Mouse (Mus musculus) heart, adult 8-10 months (tissue): ENCODE data around the gene Cep250. TPM values are rescaled to one million over a fixed set of nuclear protein-coding genes. Genes with fewer than 3 reads are reported as not detected.

ENCODE experiments used
- DNase-seq: peaks from one replicate; pipeline ENCODE4 v3.0.0; 2022; ENCODE audit warnings: low spot score
- total RNA-seq, 4 experiments: library from RNA; stranded (reverse); gene quantifications; 2 replicates each; pipeline ENCODE4 v1.2.4; 2022

Cep250 gene
- total RNA-seq, 4 experiments from 2014 or later: 4.1 to 8.8 (median 6.0) TPM

DNA sequence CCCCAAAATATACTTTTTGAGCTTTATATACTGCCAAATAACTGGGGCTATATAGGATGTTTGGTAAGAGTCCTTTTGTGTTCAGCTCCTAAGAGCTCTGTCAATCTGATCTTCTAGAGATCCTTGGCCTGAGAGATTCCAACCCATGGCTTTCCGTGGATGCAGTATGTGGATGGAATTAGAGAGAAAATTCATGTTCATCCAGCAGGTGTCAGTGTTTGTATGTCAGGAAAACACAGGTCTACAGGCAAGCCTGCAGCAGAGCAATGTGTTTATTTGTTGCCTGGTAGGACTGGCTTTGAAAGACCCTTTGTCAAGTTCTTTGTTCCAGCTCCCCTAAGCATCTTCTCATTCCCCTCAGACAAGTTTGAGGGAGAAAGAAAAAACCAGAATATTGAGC is 6.7 kb downstream of the Cep250 start:
- DNase-seq: no peak

DNA sequence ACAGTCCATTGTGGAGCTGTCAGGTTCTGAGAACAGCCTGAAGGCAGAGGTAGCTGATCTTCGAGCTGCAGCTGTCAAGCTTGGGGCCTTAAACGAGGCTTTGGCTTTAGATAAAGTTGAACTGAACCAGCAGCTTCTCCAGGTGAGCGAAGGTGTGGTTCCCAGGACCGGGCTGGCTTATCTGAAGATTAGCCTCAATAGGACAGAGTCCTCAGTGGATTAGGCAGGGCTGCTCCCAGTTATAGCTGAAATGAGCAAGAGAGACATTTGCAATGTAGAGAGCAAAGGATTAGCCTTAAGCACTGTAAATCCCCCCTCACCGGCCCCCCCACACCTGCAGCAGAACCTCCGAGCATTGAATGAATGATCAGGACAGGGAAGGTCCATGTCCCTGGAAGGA is 17.1 kb downstream of the Cep250 start:
- no peak for DNase-seq

DNA sequence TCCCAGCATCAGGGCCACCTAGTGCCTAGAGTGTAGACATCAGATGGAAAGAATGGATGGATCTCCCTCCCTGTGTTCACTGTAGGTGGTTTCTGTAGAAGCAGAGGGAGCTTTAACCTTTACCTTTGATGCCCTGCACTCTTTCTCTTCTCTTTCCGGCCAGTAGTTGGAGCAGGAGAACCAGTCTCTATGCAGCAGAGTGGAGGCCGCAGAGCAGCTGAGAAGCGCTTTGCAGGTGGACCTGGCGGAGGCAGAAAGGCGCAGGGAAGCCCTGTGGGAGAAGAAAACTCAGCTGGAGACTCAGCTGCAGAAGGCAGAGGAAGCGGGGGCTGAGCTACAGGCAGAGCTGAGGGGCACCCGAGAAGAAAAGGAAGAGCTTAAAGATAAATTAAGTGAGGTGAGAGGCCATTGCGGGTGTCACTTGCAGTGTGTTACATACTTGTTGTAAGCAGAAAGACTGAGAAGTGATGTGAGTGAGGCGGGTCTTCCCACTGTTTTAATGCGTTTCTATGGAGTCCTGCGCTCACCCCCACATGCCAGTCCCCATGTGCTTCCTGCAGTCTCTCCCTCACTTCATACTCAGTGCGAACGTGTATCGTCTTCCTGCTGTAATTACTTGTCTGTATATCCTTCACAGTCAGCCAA is 18.0 kb downstream of the Cep250 start:
- DNase-seq: no peak

DNA sequence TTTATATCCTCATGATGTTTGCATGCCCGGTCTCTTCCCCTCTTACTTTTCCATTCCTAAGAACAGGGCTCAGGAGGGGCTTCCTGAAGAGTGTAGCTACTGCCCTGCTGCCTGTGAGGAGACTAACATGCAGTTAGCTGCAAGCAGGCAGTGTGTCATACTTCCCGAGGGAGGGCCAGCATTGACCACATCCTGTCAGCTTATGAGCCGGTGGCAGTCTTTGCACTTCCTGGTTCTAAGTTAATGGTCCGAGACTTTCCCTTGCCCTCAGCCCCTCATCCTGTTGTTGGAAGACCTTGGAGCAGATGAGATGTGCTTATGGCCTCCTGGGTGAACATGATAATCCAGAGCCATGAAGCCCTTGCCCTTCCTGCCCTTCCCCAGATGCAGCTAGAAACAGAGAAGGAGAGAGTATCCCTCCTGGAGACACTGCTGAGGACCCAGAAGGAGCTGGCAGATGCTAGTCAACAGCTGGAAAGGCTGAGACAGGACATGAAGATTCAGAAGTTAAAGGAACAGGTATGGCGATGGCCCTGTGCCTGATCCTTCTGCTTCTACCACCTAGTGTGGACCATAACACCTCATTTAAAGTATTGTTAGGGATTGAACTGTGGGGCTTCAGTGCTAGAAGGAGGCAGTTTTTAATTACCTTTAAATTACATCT is 23.2 kb downstream of the Cep250 start:
- peak; percentile 65 for DNase-seq

DNA sequence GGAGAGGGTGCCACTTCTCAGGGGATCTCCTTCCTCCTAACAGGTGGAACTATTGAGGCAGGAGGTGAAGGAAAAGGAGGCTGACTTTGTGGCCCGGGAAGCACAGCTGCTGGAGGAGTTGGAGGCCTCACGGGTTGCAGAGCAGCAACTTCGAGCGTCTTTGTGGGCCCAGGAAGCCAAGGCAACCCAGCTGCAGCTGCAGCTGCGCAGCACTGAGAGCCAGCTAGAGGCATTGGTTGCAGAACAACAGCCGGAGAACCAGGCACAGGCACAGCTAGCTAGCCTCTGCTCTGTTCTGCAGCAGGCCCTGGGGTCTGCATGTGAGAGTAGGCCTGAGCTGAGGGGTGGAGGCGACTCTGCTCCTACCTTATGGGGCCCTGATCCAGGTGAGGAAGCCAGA is 29.5 kb downstream of the Cep250 start:
- DNase-seq: no peak

DNA sequence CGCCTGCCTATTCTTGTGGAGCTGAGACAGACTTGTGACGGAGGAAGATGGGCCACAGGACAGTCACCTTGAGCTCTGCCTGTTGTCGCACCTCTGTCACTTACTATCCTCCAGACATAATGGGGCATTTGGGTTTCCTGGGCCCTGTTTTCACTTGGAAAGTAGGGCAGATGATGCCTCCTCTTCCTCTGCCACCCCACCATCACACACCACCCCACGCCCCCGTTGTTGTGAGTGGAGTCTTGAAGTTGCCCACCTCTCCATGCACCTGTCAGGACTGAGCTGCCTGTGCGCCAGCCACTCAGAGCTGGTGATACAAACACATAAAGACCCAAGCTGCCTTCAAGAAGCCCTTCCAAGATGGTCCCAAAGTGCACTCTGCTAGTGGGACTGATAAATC is 30.9 kb downstream of the Cep250 start:
- DNase-seq: no peak

DNA sequence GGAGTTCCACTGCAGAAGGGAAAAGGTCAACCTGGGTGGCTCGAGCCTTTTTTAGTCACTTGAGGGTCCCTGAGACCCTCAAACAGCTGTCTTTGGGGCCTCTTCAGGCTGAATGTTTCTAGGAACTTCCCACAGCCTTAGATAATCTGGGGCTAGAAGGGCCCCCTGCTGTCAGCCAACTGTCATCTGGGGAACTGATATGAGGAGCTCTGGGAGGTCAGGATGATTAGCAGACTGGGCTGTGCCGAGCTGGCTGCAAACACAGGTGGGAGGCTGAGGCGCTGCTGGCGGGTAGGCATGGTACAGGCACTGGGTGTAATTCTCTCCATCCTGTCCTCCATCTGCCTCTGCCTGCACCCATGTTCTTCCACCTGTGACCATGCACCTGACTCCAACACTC is 32.8 kb downstream of the Cep250 start:
- no peak for DNase-seq

DNA sequence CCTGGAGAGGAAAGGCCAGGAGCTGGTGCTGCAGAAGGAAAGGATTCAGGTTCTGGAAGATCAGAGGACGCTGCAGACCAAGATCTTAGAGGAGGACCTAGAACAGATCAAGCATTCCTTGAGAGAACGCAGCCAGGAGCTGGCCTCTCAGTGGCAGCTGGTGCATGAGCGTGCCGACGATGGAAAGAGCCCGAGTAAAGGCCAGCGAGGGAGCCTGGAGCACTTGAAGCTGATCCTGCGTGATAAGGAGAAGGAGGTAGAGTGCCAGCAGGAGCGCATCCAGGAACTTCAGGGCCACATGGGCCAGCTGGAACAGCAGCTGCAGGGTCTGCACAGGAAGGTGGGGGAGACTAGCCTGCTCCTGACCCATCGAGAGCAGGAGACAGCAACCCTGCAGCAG is 34.9 kb downstream of the Cep250 start:
- DNase-seq: no peak

DNA sequence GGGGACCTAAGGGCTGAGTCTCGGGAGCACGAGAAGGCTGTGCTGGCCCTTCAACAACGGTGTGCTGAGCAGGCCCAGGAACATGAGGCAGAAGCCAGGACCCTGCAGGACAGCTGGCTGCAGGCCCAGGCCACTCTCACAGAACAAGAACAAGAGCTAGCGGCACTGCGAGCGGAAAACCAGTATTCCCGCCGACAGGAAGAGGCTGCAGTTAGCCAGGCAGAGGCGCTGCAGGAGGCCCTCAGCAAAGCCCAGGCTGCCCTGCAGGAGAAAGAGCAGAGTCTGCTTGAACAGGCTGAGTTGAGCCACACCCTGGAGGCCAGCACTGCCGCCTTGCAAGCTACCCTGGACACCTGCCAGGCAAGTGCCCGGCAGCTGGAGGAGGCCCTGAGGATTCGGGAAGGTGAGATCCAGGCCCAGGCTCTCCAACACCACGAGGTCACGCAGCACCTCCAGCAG is 35.6 kb downstream of the Cep250 start:
- peak; percentile 21 for DNase-seq

DNA sequence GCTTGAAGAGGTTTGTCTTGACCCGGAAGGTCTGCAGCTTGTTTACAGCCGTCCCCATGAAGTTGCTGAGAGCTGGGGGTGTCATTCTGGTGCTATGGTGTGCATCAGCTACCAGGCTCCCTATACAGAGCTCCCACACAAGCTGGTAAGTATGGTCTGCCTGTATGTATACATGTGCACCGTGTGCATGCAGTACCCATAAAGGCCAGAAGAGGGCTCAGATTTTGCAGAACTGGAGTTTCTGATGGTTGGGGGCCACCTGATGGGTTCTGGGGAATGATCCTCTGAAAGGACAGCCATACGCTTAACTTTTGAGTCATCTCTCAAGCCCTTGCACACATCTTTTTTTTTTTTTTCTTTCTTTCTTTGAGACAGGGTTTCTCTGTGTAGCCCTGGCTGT is 49.1 kb downstream of the Cep250 start:
- no peak for DNase-seq

DNA sequence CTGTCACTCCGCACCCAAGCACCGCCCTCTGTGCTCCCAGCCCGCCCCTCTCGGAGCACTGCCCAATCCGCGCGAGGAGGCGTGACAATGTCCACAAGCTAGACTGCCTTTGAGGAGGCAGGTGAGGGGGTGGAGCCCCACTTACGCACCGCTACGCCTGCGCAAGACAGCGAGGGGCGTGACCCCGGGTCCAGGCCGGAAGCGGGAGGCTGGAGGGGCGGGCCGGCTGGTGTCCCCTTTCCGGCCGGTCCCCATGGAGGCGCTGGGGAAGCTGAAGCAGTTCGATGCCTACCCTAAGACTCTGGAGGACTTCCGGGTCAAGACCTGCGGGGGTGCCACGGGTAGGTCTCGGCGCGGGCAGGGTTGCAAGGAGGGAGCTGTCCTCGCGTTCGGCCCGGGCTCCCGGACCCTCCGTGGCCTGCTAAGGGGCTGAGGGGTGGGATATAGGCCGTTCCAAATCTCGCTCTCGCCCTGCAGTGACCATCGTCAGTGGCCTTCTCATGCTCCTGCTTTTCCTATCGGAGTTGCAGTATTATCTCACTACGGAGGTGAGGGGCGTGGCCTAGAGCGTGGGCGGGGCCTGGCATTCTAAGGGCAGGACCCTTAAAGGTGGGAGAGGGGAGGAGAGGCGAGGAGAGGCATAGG is 51.8 kb downstream of the Cep250 start, which contains the start of the genes 6430550D23Rik and Ergic3:
6430550D23Rik (minus strand) TSS at position 90 of the 645 bp plus-strand sequence.
Ergic3 (plus strand) TSS at position 158 of the 645 bp plus-strand sequence.
- DNase-seq: peak; percentile 97

DNA sequence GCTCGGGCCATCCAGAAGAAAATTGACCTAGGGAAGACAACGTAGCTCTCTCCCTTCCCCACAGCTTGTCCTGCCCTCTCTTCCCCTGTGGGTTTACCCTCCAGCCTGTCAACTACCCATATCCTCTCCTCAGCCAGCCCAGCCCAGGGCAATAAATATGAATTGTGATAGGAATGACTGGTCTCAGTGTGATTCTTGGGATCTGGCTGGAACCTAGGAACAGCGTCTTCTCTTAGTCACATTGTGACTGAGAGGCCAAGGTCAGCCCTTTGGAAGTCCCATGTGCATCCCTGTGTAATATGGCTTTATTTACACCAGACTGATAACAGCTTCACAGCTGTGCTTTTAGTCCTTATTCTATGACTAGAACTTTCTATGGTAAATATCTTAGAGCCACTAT is 61.8 kb downstream of the Cep250 start:
- DNase-seq: no peak

DNA sequence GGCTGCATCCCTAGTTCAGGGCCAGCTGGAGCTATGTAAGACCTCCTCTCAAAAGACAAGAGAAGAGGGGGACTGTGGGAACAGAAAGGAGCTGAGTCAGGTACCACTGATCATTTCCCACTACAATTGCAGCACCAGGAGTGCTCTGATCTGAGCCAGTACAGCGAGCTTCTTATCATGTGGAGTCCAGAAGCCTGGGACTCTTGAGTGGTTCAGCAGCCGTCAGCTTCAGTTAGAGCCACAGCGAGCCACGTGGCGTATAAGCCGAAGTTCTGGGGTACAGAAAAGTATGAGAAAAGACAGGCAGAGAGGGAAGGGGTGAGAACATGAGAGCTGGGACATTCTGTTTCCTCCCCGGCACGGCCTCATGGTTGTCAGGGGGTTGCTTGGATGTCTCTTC is 65.0 kb downstream of the Cep250 start:
- DNase-seq: no peak

DNA sequence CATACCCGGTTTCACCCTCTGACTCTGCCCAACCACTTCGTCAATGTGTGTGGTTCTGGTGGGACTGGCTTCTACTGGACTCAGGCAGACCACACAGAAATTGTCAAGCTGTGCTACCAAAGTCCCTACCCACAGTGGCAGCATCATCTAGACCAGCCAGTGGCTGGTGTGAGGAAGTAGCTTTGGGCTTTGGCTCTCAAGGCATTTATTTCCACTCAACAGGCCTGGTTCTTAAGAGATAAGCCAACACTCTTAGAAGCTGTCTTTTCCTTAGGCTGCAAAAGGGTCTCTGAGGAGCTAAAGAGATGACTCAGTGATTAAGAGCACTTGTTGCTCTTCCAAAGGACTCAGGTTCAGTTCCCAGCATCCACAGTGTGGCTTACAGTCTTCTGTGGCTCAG is 65.5 kb downstream of the Cep250 start:
- DNase-seq: no peak

DNA sequence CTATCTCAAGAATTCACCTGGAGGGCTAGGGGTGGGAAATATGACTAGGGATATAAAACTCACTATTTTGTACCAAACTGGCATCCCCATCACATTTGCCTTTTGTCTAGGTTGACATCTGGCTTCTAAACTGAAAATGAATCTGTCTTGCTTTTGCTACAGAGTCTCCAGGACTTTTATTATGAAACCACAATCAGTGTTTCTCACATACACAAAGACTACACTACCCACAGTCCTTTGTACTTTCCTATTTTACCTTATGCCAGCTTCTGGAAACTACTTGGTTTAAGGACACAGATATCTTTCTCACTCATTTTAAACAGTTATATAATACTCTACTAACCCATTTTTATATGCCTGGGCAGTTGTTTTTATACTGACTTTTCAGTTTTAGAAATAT is 69.2 kb downstream of the Cep250 start:
- no peak for DNase-seq

DNA sequence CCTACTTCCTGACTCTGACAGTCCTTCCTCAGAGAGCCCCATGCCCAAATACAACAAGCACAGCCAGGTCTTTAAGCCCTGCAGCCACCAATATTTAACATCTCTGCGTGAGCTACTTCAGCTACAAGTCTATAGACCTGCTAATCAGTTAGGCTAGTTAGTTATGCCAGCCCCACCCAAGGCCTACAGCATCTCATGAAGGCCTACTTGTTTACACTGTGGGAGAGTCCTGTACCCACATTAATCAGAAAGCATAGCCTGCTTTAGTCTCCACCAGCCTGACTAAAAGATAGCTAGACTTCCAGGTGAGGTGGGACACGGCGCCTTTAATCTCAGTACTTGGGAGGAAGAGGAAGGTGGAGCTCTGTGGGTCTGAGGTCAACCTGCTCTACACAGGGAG is 83.1 kb downstream of the Cep250 start:
- no peak for DNase-seq

DNA sequence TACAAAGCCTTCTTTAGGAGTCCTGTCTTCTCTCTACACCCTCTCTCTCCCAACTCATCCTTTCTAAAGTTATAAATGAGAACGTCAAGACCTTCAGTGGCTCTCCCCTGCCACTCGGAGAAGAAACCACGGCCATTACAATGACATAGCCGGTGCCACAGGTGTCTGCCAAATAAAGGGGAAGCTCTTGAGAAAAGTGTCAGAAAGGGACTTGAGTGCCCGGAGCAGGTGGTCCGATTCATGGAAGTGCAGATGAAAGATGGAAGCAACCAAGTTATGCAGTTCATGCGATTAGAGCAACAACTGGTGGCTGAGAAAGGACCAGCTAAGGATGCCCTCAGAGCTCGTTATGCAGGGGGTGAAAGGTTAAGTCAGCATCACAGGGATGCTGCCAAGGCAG is 86.6 kb downstream of the Cep250 start:
- no peak for DNase-seq

DNA sequence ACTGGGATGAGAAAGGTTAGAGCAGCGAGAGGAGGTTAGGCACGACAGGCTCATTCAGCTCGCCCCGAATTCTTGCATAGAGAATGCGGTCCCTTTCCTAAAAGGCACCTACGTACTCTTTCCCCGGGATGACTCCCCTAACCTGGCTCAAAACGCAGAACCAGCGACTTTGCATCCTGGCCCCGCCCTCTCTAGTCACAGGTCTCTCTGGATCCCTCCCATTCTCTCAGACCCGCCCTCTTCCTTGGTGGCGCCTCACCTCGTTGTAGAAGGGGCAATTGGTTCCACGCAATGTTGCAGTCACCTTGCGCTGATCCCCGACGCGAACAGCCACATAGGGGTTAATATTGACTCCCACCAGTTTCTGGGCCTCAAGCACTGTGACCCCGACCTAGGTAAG is 91.7 kb downstream of the Cep250 start:
- DNase-seq: no peak

Other genes with a start within 250 kb of the Cep250 start
- 1 to 10 TPM; 5.7 to 7.8 (median 6.4) TPM for gene Edem2, start 227.0 kb upstream of the Cep250 start, total RNA-seq
- not detected for gene Gm17581, start 220.6 kb upstream of the Cep250 start, total RNA-seq
- gene Procr, start 205.3 kb upstream of the Cep250 start, total RNA-seq: 1 to 10 TPM; 1.9 to 2.8 (median 2.3) TPM
- not detected for gene Mmp24, start 181.1 kb upstream of the Cep250 start, total RNA-seq
- 10 to 100 TPM; 29.8 to 40.2 (median 35.1) TPM for gene BC029722, start 137.0 kb upstream of the Cep250 start, total RNA-seq
- 10 to 100 TPM; 44.2 to 65.1 (median 54.3) TPM for gene Eif6, start 129.5 kb upstream of the Cep250 start, total RNA-seq
- not detected for gene Fam83c, start 121.6 kb upstream of the Cep250 start, total RNA-seq
- 100 to 1,000 TPM; 275 to 349 (median 295) TPM for gene Uqcc1, start 26.1 kb upstream of the Cep250 start, total RNA-seq
- gene Gm15557, start 15.7 kb upstream of the Cep250 start, total RNA-seq: not detected
- not detected for gene Gdf5, start 11.1 kb upstream of the Cep250 start, total RNA-seq
- 1 to 10 TPM in 1 of 4 experiments, under 1 TPM in 3; 0.14 to 2.0 (median 0.53) TPM for gene 6430550D23Rik, start 51.5 kb downstream of the Cep250 start, total RNA-seq
- gene Ergic3, start 51.6 kb downstream of the Cep250 start, total RNA-seq: 10 to 100 TPM; 58.2 to 67.2 (median 66.3) TPM
- not detected for gene Fer1l4, start 96.5 kb downstream of the Cep250 start, total RNA-seq
- gene Spag4, start 108.7 kb downstream of the Cep250 start, total RNA-seq: 1 to 10 TPM in 2 of 4 experiments, under 1 TPM in 2; 0.62 to 2.3 (median 1.1) TPM
- gene Cpne1, start 155.5 kb downstream of the Cep250 start, total RNA-seq: 10 to 100 TPM in 3 of 4 experiments, 1 to 10 TPM in 1; 9.4 to 13.7 (median 11.9) TPM
- gene Rbm12, start 155.5 kb downstream of the Cep250 start, total RNA-seq: 10 to 100 TPM in 2 of 4 experiments, 1 to 10 TPM in 2; 8.4 to 20.4 (median 13.6) TPM
- 10 to 100 TPM in 2 of 4 experiments, 1 to 10 TPM in 2; 9.4 to 12.1 (median 10.2) TPM for gene Gm28036, start 170.6 kb downstream of the Cep250 start, total RNA-seq
- gene Romo1, start 187.6 kb downstream of the Cep250 start, total RNA-seq: 100 to 1,000 TPM; 303 to 403 (median 332) TPM
- gene Nfs1, start 187.7 kb downstream of the Cep250 start, total RNA-seq: 100 to 1,000 TPM; 104 to 115 (median 107) TPM
- 100 to 1,000 TPM; 107 to 140 (median 123) TPM for gene Rbm39, start 223.8 kb downstream of the Cep250 start, total RNA-seq
- 10 to 100 TPM; 13.5 to 25.1 (median 19.2) TPM for gene Phf20, start 240.0 kb downstream of the Cep250 start, total RNA-seq